Mouse (Mus musculus) 3134 (cell line): ENCODE data around the gene Cuzd1.

Source experiments
- DNase-seq: peaks from one replicate; pipeline ENCODE4 v3.0.0-alpha.2; 2011; ENCODE audit warnings: low spot score; ENCODE audit not compliant: insufficient read length; ENCODE audit errors: extremely low read depth

Gene Cuzd1

DNA sequence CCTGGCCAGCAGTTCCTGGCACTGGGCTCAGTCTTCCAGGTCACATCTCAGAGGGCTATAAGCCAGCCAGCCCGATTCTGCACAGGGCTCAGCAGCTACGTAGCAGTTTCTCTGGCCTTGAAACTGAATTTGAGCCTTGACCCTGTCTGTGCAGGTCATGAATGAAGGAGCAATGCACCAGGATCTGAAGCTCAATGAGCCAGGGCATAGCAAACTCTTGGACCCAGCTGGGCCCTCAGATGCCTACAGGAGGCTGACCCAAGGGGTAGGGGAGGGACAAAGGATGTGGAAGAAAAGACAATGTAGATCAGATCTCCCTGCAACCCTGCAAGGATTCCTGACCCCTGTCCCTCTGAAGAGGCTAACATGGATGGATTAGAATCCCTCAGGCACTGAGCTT is at the start of gene Cuzd1:
Gene Cuzd1, minus strand, starts transcription at position 101 of the 400 bp plus-strand sequence.
- DNase-seq: no peak

GRCm38 (mm10) chr7:131371470-131371860 is 49.4 kb upstream of the Cuzd1 start:
- no peak for DNase-seq

DNA sequence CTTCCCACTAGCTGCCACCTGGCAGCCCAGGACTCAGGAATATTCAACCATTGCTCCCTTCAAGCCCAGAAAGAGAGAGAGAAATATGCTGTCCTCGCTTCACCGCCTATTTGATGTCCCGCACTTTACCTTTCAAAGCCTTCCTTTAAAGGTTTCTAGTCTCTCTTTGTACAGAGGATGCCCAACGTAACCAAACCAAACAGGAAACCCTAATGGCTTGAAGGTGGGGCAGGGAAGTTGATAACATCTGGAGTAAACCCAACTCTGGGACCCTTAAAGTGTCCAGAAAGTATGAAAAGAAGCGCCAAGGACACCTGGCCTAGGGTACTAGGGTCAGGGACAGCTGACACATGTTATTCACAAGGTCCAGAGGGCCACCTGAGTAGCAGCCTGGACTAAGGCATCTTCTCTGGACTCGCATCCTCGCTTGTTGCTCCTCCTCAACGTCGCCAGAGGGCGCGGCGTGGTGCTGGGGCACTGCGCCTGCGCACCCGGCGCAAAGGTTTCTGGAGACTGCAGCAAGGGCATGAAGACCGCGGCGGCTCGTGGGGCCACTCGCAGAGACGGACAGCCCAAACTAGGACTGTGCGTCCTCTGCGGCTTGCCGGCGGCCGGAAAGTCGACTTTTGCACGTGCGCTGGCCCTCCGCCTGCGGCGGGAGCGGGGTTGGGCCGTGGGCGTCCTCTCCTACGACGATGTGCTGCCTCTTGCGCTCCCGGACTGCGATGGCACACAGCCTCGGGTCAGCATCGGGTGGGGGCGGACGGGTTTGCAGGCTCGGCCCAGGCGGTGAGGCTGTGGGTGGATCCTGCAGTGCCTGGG is 48.8 kb upstream of the Cuzd1 start, which contains the start of gene Pstk:
Gene Pstk, plus strand, starts transcription at position 494 of the 822 bp plus-strand sequence.
- DNase-seq: peak; percentile 95

- no peak for DNase-seq
These were observed 42.0 kb upstream of the Cuzd1 start for GRCm38 (mm10) chr7:131364131-131364530.

GRCm38 (mm10) chr7:131362615-131363300 is 40.7 kb upstream of the Cuzd1 start, which contains the start of gene 2310057M21Rik:
Gene 2310057M21Rik, minus strand, starts transcription at chr7:131362759.
- peak; percentile 93 for DNase-seq

- no peak for DNase-seq
These were observed 40.1 kb upstream of the Cuzd1 start for GRCm38 (mm10) chr7:131362269-131362614.

DNA sequence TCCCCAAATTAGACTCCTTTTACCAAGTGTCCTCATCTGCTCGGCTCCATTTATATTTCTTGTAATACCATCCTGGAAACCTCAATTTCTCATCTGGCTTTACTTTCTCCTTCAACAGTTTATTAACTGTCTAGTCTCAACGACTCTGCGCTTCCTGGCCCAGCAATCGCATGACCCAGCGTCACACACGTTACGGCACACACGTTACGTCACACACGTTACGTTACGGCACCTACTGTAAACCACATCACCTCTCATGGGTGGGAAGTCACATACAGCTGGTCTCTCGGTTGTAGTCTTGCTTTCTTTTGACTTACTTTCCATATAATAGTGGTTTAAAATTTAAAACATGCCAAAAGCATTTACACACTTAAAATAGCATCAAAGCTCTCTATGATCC is 34.0 kb upstream of the Cuzd1 start:
- DNase-seq: no peak

GRCm38 (mm10) chr7:131345856-131346541 is 23.9 kb upstream of the Cuzd1 start:
- no peak for DNase-seq

- no peak for DNase-seq
These were observed 15.5 kb upstream of the Cuzd1 start for GRCm38 (mm10) chr7:131337502-131338068.

DNA sequence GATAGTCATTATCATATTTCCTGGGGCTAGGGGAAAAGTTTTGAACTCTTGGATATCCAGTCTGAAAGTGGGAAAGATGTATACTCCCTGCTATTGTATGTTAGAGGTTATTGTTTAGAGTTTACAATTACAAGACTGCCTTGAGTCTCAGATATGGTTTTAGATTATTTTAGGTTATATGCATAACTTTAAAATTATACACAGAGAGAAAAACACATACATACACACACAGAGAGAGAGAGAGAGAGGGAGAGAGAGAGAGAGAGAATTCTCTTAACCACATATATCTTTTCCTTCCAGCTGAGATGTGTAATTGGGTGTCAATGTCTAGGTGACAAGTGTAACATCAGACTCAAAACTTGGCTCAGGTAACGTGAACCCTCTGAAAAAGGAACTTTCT is 11.5 kb upstream of the Cuzd1 start, which contains the start of gene Fam24a:
Gene Fam24a, plus strand, starts transcription at position 301 of the 400 bp plus-strand sequence.
- no peak for DNase-seq

GRCm38 (mm10) chr7:131331688-131332087 is 9.6 kb upstream of the Cuzd1 start:
- no peak for DNase-seq

DNA sequence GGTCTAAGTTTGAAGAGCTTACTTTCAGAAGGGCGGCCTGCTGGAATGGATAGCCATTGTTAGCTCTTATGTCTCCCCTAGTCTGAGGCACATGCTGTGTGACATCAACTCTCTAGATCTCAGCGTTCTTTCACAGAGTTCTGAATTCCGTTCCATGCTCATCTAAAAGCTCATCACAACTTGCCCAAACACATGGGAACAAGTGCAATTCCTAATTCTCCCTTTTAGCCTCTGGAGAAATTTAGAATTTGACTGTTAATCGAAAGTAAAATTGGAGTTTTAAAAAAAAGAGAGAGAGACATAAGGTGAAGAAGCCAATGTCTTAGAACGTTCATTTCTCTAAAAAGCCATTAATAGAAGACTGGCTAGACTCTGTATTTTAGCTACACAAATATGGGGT is 7.3 kb upstream of the Cuzd1 start, which contains the start of gene Fam24b:
Gene Fam24b, minus strand, starts transcription at position 101 of the 400 bp plus-strand sequence.
- no peak for DNase-seq

DNA sequence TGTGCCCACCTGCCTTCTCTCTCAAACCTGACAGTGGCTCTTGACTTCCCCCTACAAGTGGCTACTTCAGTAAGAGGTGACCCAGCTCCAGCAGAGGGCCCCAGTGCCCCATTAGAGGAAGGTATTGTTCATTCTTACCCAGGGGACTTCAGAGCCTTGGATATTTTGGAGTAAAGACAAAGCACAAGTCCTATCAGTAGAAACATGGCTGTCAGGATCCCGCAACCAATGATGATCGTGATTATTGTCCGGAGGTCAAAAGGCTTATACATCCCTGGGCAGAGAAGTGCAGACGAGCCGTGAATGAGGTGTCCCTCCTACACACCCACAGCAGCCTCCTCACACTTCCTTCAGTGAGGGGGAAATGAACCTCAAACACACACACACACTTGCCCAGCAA is 5.0 kb upstream of the Cuzd1 start:
- no peak for DNase-seq

GRCm38 (mm10) chr7:131318340-131318739 is 3.8 kb downstream of the Cuzd1 start:
- no peak for DNase-seq

DNA sequence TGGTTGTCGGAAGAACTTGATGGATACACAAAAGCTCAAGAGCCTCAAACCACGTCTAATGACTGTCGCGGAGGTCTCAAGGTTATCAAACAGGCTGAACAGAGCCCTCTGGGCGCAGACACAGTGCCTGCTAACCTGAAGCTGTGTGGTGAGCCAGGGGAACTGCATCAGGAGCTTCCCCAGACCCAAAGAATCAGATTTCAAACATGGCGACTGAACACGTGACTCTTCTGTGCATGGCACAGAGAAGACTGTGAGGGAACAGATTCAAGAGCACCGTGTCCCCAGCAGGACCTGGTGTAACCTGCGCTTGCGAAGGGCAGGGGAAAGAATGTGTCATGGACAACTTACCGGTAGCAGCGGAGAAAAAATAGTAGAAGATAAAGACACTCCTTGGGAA is 4.5 kb downstream of the Cuzd1 start:
- no peak for DNase-seq

GRCm38 (mm10) chr7:131314493-131314892 is 7.6 kb downstream of the Cuzd1 start:
- no peak for DNase-seq

- no peak for DNase-seq
These were observed 15.4 kb downstream of the Cuzd1 start for GRCm38 (mm10) chr7:131306733-131307132.

DNA sequence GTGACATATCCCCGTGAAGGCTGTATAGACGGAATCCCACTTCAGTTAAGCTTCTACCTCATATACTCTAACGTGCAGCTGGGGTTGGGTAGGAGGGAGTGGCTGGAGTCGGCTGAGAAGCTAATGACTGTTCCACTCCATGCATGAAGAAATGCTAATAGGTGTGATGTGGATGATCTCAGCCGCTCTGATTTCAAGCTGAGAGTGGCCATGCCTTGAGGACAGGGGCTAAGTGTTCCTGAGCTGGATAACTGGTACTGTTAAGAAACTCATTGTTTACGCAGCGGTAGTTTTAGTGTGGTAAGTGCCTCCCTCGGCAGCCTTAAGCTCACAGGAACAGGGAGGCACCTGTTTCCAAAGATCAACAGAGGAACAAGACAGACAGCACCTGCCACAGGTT is 18.8 kb downstream of the Cuzd1 start:
- no peak for DNase-seq

GRCm38 (mm10) chr7:131297151-131297550 is 24.9 kb downstream of the Cuzd1 start:
- no peak for DNase-seq

GRCm38 (mm10) chr7:131265851-131266250 is 56.2 kb downstream of the Cuzd1 start:
- no peak for DNase-seq

GRCm38 (mm10) chr7:131264251-131264650 is 57.8 kb downstream of the Cuzd1 start:
- DNase-seq: no peak
